Mouse (Mus musculus): Measurements from ENCODE around the gene Afmid. TPM values are rescaled to one million over a fixed set of nuclear protein-coding genes. Genes with fewer than 3 reads are reported as not detected.
A peak's percentile ranks its signal among the peaks of the same experiment; 100 is the strongest.
"Not testable (repeated sequence)": the region's sequence is repeated elsewhere in the genome, so short reads cannot be mapped to it uniquely, and the experiment has no call there.

Afmid gene
- total RNA-seq, 2 experiments from 2014 or later: 4.8 to 7.2 TPM

DNA sequence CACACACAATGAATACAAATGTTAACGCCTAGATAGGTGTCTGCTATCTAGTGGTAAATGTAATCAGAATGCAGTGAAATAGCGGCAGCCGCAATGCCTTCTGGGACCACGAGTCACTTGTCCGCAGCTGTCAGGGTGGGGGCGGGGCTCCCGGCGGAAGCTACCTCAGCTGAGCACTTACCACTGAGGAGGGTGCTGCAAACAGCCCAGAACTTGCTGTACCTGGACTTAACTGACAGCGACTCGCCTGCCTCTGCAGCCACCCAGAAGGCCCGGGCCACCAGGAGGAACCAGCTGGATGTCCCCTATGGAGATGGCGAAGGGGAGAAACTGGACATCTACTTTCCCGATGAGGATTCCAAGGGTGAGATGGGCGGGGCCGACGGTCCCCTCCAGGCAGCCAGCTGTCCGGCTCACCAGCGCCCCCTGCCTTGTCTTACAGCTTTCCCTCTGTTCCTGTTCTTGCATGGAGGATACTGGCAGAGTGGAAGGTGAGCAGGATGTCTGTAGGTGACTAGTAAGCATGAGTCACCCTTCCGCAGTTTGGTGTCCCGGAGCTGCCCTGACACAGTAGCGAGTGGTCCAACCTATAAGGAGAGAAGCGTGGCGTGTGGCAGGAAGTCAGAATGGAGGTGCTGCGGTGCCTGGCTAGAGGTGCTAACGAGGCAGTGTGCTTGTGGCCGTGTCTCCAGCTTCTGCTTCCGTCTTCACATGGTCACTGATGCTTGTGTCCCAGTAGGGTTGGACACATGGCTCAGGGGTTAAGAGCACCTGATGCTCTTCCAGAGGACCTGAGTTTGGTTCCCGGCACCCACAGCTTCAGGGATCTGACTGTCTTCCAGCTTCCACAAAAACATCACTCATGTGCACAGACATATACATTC is 6.6 kb downstream of the Afmid start:
- no peak overlapping the region for H3K27ac ChIP-seq
- peak; percentile 44 to 69 for DNase-seq (ENCODE audit: low spot score in 2 of 2)
- H3K4me3 ChIP-seq: peak overlapping the region; percentile 49
- TF ChIP-seq CTCF (conservative IDR thresholded peaks at IDR 0.05): peak; percentile 81

DNA sequence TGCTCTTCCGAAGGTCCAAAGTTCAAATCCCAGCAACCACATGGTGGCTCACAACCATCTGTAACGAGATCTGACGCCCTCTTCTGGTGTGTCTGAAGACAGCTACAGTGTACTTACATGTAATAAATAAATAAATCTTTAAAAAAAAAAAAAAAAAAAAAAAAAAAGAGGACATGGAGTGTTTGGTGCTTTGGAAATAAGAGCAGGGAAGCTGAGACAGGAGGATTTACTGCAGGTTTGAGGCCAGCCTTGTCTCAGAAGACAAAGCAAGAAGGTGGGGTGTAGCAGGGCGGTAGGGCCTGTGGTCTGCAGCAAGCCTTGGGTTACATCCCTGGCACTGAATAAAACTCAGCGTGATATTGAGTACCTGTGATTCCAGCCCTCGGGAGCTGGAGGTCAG is 7.8 kb downstream of the Afmid start:
- not testable (repeated sequence) for H3K4me3 ChIP-seq; DNase-seq (ENCODE audit: low spot score in 2 of 2); H3K27ac ChIP-seq

DNA sequence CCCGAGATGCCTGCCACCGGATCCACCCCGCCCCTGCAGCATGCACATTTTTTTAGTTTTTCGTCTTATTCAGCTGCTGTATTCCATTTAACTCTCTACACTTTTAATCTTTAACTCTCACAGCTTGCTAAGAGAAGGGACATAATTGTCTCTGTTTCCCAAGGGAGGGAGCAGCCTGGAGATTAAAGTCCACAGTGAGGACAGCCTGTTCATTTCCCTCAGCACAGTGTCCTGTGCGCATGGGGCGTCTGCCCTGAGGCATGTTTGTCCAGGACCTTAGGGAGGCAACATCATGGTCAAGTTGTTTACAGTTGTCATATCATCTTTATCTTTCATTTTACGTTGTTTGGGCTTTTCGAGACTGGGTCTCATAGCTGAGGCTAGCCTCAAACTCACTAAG is 8.4 kb downstream of the Afmid start:
- no peak for DNase-seq (ENCODE audit: low spot score in 2 of 2)
- H3K4me3 ChIP-seq: no peak overlapping the region
- H3K27ac ChIP-seq: no peak overlapping the region
- no peak for TF ChIP-seq CTCF (conservative IDR thresholded peaks at IDR 0.05)

DNA sequence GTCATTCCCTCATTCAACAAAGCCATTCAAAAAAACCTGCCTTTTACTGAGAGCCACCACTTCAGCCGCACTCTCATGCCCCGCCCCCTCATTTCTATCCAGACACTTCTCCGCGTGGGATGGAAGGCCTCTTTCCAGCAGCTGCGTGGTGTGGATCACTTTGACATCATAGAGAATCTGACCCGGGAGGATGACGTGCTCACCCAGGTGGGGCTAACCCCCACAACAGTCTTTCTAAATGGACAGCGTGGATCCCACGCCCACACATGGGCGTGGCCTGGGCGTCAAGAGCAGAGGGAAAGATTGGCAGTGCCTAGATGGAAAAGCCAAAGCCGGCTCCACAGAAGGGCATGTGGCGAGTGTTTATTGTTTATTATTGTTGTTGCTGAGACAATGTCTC is 10.6 kb downstream of the Afmid start:
- TF ChIP-seq CTCF (conservative IDR thresholded peaks at IDR 0.05): no peak
- peak overlapping the region; percentile 24; the same call in 1 of the 2 replicates for H3K4me3 ChIP-seq
- H3K27ac ChIP-seq: no peak overlapping the region
- DNase-seq (ENCODE audit: low spot score in 2 of 2): peak; percentile 45 to 53

DNA sequence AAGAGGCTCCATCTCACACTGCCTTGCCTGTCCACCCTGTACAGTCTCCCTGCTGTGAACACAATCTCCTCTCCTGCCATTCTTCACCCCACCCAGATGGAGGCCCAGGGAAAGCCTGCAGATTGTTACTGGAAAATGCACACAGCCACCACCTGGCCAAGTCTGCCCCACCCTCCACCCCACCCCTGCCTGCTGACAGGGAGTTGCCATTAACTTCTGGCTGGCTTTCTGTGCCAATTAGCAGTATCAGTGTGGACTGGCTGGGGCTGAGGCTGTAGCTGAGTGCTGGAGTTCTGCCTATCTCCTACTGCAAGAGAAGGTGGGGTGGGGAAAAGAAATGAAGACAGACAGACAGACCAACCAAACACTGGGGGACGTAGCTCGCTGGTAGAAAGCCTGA is 12.8 kb downstream of the Afmid start:
- Histone ChIP-seq H3K27ac (no peak overlapping the region), H3K4me3 (no peak overlapping the region)
- TF ChIP-seq CTCF (conservative IDR thresholded peaks at IDR 0.05): no peak
- DNase-seq (ENCODE audit: low spot score in 2 of 2): no peak

DNA sequence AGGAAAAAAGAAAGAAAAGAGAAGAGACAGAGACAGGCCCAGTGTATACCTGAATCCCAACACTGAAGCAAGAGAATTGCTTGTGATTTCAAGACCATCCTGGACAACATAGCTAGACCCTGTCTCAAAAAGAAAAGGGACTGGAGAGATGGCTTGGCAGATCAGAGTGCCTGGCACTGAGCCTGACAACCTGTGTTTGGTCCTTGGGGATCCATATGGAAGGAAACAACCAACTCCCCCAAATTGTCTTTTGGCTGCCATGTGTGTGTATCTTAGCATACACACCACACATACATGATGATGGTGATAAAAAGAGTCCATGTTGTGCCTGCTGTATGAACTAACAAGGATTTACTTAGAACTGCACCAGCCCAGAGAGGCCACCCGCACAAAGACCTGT is 13.3 kb downstream of the Afmid start:
- H3K27ac ChIP-seq: no peak overlapping the region
- DNase-seq (ENCODE audit: low spot score in 2 of 2): no peak
- no peak for TF ChIP-seq CTCF (conservative IDR thresholded peaks at IDR 0.05)
- no peak overlapping the region for H3K4me3 ChIP-seq

DNA sequence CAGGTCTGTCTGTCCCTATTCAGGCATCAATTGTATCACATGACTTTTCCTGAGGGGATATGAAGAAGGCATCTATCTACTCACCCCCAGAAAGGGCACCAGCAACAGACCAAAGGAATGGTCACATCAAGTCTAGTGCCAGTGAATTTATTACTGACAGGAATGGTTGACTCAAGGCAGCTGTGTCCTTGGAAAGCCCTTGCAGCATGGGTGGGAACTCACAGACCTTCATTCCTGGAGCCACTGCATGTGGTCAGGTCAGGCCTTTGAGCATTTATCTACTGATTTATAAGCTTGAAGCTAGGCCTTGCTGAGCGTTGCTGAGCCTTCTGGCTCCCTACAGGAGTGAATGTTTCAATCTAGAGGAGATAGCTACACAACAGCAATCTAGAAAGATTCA is 15.2 kb downstream of the Afmid start:
- no peak for TF ChIP-seq CTCF (conservative IDR thresholded peaks at IDR 0.05)
- no peak overlapping the region for H3K27ac ChIP-seq
- no peak for DNase-seq (ENCODE audit: low spot score in 2 of 2)
- no peak overlapping the region for H3K4me3 ChIP-seq

DNA sequence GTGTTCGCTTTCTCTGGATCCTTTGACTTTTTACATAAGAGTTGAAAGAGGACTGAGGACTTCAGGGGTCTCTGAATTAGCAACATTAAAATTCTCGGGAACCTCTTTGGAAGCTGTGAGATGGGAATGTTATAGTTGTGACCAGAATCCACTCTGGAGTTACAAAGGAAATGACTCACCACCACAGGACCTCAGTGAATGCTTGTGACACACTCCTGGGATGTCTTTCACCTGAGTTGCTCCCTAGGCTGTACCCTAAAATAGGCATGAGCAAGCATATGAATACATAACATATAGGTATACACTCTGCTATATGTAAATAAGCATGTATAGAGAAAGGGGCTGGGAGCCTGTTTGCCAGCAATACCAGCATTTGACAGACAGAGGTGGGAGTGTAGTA is 17.7 kb downstream of the Afmid start:
- no peak overlapping the region for H3K4me3 ChIP-seq
- no peak for DNase-seq (ENCODE audit: low spot score in 2 of 2)
- H3K27ac ChIP-seq: no peak overlapping the region
- TF ChIP-seq CTCF (conservative IDR thresholded peaks at IDR 0.05): no peak

DNA sequence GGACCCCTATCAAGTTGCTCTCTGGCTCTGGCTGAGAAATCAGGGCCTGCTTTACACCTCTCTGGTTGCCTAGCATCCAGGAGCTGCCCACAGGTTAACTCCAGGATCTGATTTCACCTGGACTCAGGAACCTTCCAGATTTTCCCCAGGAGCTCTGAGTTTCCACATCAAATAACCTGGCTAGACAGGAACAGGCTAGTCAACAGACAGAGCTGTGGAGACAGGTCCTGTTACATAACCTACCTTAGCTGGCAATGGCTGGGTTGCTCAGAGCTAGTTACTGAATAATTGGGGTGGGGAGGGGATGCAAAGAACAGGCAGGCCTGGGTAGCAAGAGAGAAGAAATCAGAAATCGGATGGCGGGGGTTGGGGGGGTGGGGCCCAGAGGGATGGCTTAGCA is 19.3 kb downstream of the Afmid start:
- H3K4me3 ChIP-seq: no peak overlapping the region
- H3K27ac ChIP-seq: no peak overlapping the region
- TF ChIP-seq CTCF (conservative IDR thresholded peaks at IDR 0.05): no peak
- DNase-seq (ENCODE audit: low spot score in 2 of 2): no peak

DNA sequence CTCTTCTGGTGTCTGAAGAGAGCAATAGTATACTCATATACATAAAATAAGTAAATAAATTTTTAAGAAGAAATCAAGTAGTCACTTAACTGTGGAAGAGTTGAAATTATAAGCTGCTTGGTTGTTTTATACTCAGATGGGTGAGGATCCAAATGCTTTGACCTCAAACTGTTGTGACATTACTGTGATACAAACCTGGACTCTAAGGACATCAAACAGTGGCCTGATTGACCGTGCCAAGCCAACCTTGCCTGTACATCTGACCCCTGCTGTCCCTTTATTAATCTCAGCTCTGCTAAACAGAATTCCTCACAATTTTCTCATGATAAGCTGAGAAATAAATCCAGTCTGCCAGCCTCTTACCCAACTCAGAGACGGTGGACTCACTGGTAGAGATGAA is 19.9 kb downstream of the Afmid start:
- no peak overlapping the region for H3K4me3 ChIP-seq
- TF ChIP-seq CTCF (conservative IDR thresholded peaks at IDR 0.05): no peak
- DNase-seq (ENCODE audit: low spot score in 2 of 2): no peak
- no peak overlapping the region for H3K27ac ChIP-seq

DNA sequence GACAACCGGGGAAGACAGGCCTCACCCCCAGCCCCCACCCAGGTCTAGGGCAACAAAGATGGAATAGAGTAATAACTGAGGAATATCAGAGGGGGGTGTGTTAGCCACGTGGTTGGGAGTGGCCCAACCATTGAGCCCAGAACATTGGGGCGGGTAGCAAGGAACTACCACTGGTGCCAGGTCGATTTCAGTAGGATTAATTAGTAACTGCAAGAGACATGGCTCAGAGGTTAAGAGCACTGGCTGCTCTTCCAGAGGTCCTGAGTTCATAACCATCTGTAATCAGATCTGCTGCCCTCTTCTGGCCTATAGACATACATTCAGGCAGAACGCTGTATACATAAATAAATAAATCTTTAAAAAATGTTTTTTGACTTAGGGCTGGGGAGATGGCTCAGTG is 20.9 kb downstream of the Afmid start:
- DNase-seq (ENCODE audit: low spot score in 2 of 2): no peak
- no peak overlapping the region for H3K27ac ChIP-seq
- TF ChIP-seq CTCF (conservative IDR thresholded peaks at IDR 0.05): peak; percentile 67
- no peak overlapping the region for H3K4me3 ChIP-seq

DNA sequence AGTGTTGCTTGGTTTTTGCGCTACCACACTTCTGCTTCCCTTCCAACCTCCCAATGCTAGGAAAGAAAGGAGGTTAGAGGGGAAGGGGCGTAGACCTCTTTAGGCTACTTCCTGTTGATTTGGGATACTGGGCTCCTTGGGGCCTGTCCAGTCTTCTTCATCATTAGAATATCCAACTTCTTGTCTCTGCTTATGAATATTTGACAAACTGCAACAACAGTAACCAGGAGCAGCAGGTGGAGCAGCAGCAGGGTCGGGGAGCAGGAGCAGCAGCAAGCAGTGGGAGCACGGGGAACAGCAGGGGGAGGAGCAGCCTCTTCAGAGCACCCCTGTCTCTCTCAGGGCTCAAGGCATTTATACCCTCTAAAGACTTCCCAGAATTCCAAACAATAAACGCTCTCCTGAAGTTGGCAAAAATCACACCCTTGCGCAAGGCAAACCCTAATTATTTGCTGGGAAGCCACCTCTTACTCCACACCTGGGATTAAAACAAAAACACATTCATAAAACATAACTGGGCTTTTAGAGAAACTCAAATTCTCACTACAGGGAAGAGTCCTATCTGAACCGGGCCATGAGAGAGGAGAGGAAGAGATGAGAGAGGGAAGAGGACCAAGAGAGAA is 22.0 kb downstream of the Afmid start:
- DNase-seq (ENCODE audit: low spot score in 2 of 2): no peak
- TF ChIP-seq CTCF (conservative IDR thresholded peaks at IDR 0.05): no peak
- H3K4me3 ChIP-seq: peak overlapping the region; percentile 80; the same call in 1 of the 2 replicates
- peak overlapping the region; percentile 95 for H3K27ac ChIP-seq

DNA sequence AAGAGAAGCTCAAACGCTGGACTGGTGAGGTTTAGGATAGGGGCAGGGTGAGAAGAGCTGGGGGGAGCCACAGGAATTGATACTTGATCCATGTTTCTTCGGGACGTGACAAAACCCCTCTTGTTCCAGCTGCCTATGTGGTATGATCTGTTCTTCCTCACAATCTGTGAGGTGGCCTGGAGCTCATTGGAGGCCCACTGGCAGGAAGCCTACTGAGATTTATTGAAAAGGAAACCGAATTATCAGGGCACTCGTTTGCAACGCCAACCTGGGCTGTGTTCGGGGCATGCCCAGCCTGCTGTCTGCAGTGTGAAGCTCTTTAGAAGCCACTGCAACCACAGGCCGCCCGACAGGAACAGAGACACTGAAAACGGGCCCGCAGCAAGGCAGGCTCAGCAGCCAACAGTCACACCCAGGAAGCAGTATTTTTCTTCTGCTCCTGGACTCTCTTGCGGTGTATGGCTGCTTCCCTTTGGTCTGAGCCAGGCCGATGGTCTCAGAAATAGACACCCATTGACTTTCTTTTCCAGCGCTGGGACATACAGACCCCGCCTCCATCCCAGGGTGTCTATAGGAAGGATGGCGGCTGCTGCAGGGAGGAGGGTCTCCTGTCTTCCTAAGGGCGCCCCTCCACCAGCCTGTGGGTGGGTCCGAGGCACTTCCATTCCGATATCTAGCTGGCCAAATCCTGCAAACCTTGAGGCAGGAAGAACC is 22.7 kb downstream of the Afmid start:
- peak; percentile 31 to 34 for DNase-seq (ENCODE audit: low spot score in 2 of 2)
- no peak for TF ChIP-seq CTCF (conservative IDR thresholded peaks at IDR 0.05)
- H3K27ac ChIP-seq: peak overlapping the region; percentile 95
- peak overlapping the region; percentile 80 for H3K4me3 ChIP-seq

Data from layer of hippocampus, adult 2 months (tissue).